Mouse (Mus musculus): ENCODE results near the gene Arl4c. TPM values are rescaled to one million over a fixed set of nuclear protein-coding genes. Genes with fewer than 3 reads are reported as not detected.
"Not testable (repeated sequence)": the region's sequence is repeated elsewhere in the genome, so short reads cannot be mapped to it uniquely, and the experiment has no call there.

The Arl4c gene
- polyA plus RNA-seq, 1 experiment = 5.2 TPM

- no peak for DNase-seq (ENCODE audit: low spot score)
These were observed 46.4 kb downstream of the Arl4c start for GRCm38 (mm10) chr1:88655473-88656095.

- no peak for DNase-seq (ENCODE audit: low spot score)
These were observed 47.2 kb downstream of the Arl4c start for GRCm38 (mm10) chr1:88654521-88655472.

GRCm38 (mm10) chr1:88653614-88654520, 48.2 kb downstream of the Arl4c start:
- no peak for DNase-seq (ENCODE audit: low spot score)

- DNase-seq (ENCODE audit: low spot score) = no peak
These were observed 49.3 kb downstream of the Arl4c start for GRCm38 (mm10) chr1:88652682-88653081.

GRCm38 (mm10) chr1:88651668-88652067, 50.4 kb downstream of the Arl4c start:
- no peak for DNase-seq (ENCODE audit: low spot score)

GRCm38 (mm10) chr1:88648742-88649141, 53.3 kb downstream of the Arl4c start:
- no peak for DNase-seq (ENCODE audit: low spot score)

GRCm38 (mm10) chr1:88645599-88646119, 56.4 kb downstream of the Arl4c start:
- no peak for DNase-seq (ENCODE audit: low spot score)

- no peak for DNase-seq (ENCODE audit: low spot score)
These were observed 57.6 kb downstream of the Arl4c start for GRCm38 (mm10) chr1:88644417-88644816.

GRCm38 (mm10) chr1:88643181-88643823, 58.7 kb downstream of the Arl4c start:
- no peak for DNase-seq (ENCODE audit: low spot score)

GRCm38 (mm10) chr1:88642735-88643134, 59.3 kb downstream of the Arl4c start:
- no peak for DNase-seq (ENCODE audit: low spot score)

GRCm38 (mm10) chr1:88641678-88642215, 60.3 kb downstream of the Arl4c start:
- DNase-seq (ENCODE audit: low spot score) = no peak

GRCm38 (mm10) chr1:88641194-88641593, 60.8 kb downstream of the Arl4c start:
- no peak for DNase-seq (ENCODE audit: low spot score)

- DNase-seq (ENCODE audit: low spot score) = no peak
These were observed 62.4 kb downstream of the Arl4c start for GRCm38 (mm10) chr1:88639432-88640281.

GRCm38 (mm10) chr1:88638622-88639021, 63.4 kb downstream of the Arl4c start:
- DNase-seq (ENCODE audit: low spot score) = no peak

GRCm38 (mm10) chr1:88636579-88637161, 65.4 kb downstream of the Arl4c start:
- DNase-seq (ENCODE audit: low spot score) = not testable (repeated sequence)

- no peak for DNase-seq (ENCODE audit: low spot score)
These were observed 66.4 kb downstream of the Arl4c start for GRCm38 (mm10) chr1:88635659-88636058.

GRCm38 (mm10) chr1:88632851-88633250, 69.2 kb downstream of the Arl4c start:
- no peak for DNase-seq (ENCODE audit: low spot score)

GRCm38 (mm10) chr1:88629966-88630488, 72.0 kb downstream of the Arl4c start:
- no peak for DNase-seq (ENCODE audit: low spot score)

GRCm38 (mm10) chr1:88625190-88625589, 76.8 kb downstream of the Arl4c start:
- DNase-seq (ENCODE audit: low spot score) = no peak
